Mouse (Mus musculus): ENCODE results near the gene Optc.

Optc gene

DNA sequence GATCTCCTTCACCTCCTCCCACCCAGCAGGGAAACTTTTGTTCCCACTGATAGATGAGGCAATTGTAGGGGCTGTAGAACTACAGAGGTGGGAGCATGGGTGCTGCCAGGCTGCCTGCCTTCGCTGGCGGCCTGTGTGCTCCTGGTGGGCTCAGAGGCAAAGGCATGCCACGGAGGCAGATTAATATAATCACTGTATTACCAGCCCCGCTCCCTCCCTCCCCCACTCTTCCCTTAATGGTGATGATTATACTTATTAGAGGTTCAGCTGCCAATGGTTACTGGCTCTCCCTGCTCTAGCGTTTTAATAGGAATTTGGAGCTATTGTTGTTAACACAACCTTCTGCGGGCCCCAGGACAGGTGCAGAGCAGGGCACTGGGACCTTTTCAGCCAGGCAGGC is 26.0 kb downstream of the Optc start:
- no peak for DNase-seq

DNA sequence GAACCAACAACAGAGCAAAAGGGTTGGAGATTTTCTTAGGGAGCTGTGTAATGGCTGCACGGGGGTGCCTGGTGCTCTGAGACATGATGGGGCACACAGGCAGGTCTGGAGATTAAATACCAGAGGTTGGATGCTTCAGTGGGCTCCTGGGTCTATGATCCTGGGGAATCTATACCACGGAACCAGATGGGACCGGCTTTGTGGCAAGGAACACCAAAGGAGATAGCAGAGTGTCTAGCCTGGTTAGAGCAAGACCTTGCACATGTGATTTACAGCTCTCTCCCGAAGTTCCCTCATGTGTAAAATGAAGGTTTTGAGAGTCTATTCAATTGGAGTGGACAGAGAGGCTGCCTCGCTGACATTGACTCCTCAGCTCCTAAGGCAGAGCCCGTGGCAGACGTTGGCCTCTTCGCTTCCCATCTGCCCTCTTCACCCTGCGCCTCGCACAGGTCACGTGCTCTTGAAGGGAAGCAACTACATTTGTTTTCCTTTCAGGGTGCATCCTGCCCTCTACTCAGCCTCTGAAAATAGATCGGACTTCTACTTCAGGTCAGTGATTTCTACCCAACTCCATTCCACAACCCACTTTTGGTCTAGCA is 28.9 kb downstream of the Optc start:
- no peak for DNase-seq

DNA sequence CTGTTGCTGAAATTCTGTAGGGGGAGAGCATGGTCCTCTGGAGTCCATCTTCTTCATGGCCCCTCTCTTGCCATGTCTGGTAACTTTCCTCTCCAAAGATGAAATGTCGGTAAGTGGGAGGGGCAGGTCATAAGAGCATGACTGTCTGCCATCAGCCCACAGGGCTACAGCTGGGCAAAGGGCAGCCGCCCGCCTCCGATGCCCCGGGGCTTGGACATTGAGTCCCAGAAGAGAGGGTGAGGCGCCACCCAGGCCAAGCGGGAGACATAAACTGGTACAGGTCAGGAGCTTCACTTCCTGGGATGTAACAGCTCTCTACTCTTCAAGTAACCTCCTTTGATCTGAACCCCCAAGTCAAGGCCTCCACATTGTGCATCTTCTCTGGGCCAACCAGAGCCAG is 30.9 kb downstream of the Optc start:
- no peak for DNase-seq

DNA sequence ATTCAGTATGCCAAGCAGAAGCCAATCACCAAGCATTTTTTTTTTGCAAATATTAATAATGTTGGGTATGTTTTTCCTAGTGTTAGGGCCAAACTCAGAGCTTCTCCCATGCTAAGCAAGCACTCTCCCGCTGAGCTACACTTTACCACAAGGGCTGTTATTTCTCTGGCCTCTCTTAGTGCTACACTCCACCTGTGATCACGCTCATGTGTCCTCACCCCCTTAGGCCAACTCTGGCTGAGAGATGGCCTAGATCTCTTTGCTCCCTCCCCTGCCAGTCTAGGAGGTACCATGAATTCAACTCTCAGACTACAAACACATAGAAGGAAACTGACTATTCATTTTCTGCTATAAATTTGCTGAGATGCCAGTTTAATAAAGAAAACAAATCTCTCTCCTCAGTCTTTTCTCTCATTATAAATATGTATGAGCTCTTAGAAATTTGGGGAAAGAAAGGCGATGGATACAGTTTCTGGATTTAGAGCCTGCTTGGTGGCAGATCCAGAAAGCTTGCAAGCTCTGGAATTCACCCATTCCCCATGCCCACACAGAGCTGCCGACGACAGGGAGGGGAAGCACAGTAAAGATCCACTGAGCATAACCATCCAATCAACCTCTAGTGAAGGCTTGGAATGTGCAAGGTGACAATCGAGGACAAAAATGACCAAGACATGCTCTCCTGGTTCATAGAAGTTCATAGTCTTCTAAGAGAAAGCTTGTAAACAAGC is 34.5 kb downstream of the Optc start:
- no peak for DNase-seq

DNA sequence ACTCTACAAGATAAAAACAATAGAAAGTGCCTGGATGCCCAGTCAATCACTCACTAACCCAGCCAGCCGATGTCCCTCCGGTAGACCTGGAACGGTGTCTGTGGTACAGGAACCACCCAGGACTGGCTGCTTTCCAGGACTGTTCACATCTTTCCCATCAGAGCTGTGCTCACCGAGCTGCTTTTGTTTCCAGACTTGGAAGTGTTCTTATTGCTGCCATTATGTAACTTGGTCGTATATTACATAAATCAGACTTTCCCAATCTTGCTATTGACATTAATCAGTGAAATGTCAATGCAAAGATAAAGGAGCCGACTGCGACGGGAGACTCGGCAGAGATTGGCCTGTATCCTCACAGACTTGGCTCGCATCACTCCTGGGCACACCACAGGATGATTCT is 36.6 kb downstream of the Optc start:
- DNase-seq: no peak

DNA sequence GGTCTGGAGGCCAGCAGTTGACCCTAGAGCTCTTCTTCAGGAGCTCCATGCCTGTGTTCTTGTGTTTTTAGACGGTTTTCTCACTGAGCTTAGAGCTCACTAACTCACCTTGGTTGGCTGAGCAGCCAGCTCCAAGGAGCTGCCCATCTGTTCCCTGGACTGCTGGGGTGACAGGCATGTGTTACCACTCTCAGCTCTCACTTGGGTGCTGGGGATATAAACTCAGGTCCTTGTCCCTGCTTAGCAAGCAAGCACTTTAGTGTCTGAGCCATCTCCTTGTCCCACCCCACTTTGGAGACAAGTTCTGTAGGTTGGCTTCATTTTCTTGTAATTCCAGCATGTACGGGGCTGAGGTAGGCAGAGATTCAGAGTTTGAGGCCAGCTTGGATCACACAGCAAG is 38.6 kb downstream of the Optc start:
- no peak for DNase-seq

DNA sequence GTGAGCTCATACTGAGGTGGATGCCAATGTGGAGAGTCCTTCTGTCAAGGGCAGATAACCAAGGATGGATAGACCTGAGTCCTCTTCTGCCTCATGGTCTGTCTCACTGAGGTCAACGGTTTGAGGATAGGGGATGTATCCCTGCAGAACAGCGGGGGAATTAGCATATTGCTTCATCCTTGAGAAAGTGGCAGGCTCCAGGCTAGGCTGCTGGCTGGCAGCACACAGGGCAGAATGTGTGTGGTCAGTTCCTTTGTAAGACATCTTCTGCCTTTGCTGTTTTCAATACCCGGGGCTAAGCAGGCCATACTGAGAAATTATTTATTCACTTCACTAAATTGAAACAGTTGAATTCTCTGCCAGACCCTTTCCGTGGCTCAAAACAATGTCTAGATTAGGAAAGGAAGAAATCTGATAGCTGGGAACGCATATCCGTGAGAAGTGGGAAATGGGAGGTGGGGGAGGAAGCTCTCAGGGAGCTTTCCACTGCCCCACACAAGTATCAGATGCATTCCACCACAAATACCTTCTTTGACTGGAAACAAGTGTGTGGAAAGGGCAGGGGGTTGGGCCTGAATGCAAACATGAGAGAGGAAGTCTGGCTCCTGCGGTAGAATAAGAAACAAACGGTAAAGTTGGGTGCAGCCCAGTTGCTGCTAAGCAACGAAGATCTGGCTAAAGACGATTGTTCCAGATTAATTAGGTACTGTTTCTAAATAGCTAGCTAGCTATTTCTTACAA is 44.4 kb downstream of the Optc start:
- DNase-seq: peak; percentile 39

DNA sequence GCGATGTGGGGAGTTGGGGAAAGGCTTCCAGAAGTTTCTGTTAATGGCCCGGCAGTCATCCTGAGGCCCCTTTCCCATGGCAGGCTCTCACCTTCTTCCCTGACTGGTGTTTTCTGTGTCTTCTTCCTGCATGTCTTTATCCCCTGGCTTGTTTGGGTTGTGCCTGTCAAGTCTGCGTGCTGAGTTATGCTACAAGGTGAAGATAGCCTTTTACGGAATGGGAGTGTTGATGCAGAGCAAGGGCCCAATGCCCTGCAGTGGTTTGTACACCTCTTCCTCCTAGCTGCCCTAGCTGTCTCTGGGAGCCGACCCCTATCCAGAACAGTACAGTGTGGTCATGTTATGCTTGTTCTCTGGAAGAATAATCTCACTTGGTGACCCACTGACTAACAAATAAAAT is 46.8 kb downstream of the Optc start:
- DNase-seq: no peak

DNA sequence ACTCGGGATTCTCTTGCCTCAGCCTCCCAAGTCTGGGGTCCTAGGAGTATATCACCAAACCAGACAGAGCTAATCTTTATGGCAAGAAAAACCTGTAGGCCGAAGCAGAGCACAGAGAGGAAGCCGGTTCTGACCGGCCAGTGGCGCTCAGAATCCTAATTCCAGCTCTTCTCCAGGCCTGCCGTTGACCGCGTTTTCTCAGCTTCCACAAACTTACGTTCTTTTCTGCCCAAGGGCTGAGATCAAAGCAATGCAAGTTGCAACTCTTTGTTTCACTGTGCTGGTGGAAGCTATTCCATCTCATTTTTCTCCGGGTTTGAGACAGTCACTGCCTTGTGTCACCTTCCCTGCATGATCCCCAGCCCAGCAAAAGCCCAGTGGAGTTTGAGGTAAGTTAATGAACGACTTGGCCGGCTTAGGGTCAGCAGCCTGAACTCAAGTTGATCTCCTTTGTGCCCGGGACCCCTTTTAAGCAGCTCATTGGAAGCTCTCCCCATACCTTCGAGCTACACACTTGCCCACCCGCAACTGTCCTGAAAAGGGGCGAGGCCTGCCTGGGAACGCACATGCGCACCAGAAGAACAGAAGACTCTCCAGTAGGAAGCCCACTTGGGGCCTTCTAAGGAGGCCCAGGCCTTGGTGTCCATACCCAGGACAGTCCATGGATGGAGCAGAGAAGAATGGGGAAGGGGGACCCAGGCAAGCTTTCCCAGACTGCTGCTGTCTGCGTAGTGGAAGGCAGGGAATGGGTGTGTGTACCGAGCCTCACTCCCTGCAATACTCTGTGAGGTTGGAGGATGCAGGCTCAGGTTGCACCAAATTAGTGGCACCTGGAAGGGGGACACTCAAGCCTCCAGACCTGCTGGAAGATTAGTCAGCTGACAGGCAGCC is 47.7 kb downstream of the Optc start:
- DNase-seq: no peak

DNA sequence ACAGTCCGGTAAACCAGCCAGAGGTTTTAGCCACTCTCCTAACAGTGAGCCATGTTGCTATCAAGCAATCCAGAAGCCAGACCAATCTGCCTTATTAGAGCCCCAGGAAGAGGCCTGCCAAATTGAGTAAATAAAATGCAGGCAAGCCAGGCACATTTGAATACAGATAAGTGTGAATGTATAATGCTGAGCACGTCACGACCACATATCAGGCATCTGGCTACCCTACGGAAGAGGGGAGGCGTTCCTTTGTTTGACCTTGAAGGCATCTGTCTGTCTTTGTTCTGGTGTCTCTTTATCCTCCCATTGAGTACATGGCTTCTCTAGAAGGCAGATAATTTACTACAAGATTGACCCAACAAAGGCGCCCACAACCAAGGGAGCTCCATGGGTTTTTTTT is 48.5 kb downstream of the Optc start:
- no peak for DNase-seq

DNA sequence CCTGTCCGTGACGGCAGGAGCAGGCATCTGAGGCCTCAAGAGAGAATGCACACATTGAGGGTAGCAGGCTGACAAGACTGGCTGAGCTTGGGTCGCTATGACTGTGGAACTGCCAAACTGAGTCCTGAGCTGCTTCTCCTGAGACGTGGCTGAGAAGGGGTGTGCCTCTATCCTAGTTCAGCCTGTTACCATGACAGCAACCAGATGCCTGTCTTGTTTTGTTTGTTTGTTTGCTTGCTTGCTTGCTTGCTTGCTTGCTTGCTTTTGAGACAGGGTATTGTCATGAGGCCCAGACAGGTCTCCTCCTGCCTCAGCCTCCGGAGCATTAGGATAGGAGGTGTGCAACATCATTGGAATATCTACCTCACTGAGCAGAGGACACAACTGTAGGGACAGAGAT is 50.0 kb downstream of the Optc start:
- no peak for DNase-seq

DNA sequence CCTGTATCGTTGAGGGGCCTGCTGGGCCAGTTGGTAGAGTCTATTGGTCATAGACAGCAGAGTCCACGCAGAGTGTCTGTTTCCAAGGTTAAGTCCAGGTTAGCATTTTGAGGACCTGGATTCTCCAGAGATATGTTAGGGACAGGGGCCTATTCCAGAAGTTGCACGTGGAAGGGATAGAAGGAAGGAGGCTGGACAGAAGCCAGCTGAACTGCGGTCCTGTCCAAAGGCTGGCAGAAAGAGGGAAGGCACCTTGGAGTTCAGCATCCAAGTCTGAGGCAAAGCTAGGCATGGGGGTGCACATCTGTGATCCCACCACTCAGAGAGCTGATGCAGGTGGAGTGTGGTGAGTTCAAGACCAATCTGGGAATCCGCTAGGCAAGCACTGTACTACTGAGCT is 50.6 kb downstream of the Optc start:
- DNase-seq: no peak

DNA sequence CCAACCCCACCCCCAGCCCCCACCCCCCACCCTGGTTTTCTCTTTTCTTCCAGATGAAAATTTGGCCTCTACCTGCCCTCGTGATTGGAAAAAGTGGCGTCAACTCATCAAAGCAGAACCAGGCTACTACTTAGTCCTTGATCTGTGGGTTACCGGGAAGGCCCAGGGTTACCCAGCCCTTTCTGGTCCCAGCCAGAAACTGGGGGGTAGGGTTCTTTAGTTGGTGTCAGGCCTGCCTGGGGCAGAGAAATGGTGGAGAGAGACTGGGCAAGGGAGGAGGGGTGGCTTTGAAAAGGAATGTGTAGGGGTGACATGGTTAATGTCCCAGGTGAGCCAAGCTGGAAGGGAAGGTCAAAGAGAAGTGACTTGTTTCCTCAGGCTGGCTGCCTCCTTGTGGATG is 51.1 kb downstream of the Optc start:
- no peak for DNase-seq

DNA sequence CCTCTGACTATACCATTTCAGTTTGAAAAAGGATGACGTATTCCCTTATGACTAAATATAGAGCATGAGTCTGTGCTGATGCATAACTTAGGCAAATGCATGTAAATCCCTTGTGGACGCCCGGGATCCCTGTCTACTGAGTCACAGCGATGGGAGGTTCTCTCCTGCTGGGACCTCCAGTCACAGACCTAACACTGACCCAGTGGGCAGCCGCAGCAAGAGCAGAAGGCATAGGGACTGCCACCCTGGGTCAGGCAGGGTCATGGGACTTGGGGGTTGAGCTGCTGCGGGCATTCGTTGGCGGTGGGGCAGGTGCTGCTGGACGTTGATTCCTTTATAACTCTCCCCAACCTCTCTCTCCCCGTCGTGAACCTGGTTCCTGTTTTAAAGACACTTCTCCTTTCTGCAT is 51.7 kb downstream of the Optc start:
- DNase-seq: no peak

DNA sequence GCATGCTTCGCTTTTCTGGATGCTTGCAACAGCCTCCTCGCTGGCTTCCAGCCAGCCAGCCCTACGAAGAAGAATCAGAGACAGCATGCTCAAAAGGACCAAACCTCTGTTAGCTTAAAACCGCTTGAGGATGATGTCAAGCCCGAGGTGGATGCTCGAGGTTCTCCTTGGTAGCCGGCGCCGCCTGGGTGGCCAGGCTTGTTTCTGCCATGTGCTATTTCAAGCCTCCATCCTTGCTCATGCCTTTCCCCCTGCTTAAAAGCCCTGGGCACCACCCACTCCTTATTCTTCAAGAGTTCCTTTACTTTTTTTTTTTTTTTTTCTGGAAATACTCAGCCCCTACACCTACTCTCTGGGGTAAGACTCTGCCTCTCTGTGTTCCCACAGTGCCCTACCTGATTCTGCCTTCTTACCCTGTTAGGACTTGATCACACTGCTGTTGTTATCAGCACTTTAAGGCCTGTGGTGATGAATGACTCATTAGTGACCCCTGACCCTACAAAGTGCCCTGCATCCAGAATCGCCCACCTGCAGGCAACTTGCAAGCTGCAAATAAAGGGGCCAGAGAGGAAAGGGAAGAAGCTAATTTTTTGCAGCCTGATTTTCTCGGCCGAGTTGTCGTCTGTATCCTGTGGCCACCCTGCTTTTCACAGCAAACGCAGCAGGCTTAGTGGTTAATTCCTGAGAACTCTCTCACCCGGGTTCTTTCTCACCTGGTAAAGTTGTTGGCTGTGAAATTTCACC is 52.4 kb downstream of the Optc start:
- DNase-seq: peak; percentile 32

DNA sequence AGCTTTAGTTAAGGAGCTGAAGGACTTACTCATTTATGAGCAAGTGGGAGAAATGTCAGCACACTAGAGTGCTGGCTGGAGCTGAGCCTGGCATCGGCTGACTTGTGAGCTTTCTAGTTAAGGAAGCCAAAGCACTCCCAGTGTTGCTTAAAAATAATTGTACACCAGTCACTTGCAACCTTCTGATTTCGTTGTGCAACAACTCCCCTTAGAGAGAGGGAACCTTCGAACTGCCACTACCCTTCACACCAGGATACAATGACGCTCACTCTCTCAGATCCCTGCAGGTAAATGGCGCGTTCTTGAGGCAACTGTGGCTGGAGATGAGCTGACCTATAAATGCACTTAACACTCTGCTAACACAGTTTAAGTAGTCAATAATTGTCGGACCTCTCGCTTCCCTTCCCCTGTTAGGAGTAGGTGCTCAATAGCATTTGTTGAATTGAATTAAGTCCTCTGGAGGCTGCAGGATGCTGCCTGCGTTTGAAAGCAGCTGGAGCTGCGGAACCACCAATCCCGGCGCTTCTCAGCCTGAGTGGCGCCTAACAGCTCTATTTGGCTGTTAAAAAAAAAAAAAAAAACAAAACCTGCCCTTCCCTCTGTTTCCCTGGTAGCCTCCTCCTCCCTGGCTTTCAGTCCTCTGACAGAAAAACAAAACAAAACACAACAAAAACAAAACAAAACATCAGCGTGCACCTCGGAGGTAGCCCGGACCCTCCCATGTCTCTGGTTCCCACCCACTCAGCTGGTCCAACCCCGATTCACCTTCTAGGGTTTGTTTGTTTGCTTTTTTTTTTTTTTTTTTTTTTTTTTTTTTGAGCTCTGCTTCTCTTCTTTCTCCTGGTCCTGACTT is 53.2 kb downstream of the Optc start:
- DNase-seq: peak; percentile 38
